Mouse (Mus musculus): ENCODE data around the gene Tmem131l. TPM values are rescaled to one million over a fixed set of nuclear protein-coding genes. Genes with fewer than 3 reads are reported as not detected.
"Not testable (repeated sequence)": the region's sequence is repeated elsewhere in the genome, so short reads cannot be mapped to it uniquely, and the experiment has no call there.

Tmem131l gene
- polyA plus RNA-seq, 1 experiment from 2014 or later = 43.0 TPM

GRCm38 (mm10) chr3:83867026-83867425 lies 172.9 kb downstream of the Tmem131l start:
- not testable (repeated sequence) for H3K27me3 ChIP-seq (replicated peaks); H3K9me3 ChIP-seq (replicated peaks); H3K9ac ChIP-seq (replicated peaks); H3K4me2 ChIP-seq; H3K4me3 ChIP-seq (replicated peaks); H3K27ac ChIP-seq (replicated peaks); H3K36me3 ChIP-seq; H3K4me1 ChIP-seq; ATAC-seq (ENCODE audit: low FRiP score)

- Histone ChIP-seq H3K27me3 (replicated peaks) (no peaks in the 10 kb centered on the region), H3K36me3 (no peaks in the 10 kb centered on the region), H3K9me3 (replicated peaks) (no peaks in the 10 kb centered on the region), H3K4me1 (no peaks in the 10 kb centered on the region), H3K9ac (replicated peaks) (no peak overlapping the region), H3K4me3 (replicated peaks) (no peak overlapping the region), H3K27ac (replicated peaks) (no peak overlapping the region), H3K4me2 (no peak overlapping the region)
- no peak for ATAC-seq (ENCODE audit: low FRiP score)
- WGBS = 89% methylated on average over 2 of the region's 2 CpGs
Observed at GRCm38 (mm10) chr3:83865216-83865615, 174.8 kb downstream of the Tmem131l start.

- no peak for ATAC-seq (ENCODE audit: low FRiP score)
- Histone ChIP-seq H3K27ac (replicated peaks) (no peak overlapping the region), H3K36me3 (no peaks in the 10 kb centered on the region), H3K9me3 (replicated peaks) (no peaks in the 10 kb centered on the region), H3K4me1 (no peaks in the 10 kb centered on the region), H3K4me3 (replicated peaks) (no peak overlapping the region), H3K4me2 (no peak overlapping the region), H3K9ac (replicated peaks) (no peak overlapping the region), H3K27me3 (replicated peaks) (no peaks in the 10 kb centered on the region)
- whole genome bisulfite sequencing = 87% methylated on average over 9 of the region's 9 CpGs
Observed at GRCm38 (mm10) chr3:83864064-83864548, 175.9 kb downstream of the Tmem131l start.

DNA sequence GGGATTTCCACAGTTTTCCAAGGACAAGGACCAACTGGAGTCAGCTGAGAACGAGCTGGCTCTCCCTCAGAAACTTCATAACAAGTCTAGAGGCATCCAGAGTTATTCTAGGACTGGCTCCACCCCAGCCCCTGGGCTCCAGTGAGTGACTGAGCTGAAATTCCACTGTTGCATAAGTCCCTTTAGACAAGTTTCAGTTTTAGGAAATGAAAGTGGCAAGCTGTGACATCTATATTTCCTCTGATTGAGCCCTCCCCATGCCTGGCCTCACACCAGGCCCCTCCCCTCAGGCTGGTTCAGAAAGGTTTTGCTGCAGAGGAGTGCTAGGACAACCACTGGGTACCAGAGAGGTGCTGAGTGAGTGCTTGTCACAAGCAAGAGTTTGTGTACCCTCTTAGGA lies 177.0 kb downstream of the Tmem131l start:
- Histone ChIP-seq H3K27ac (replicated peaks) (no peak overlapping the region), H3K9ac (replicated peaks) (no peak overlapping the region), H3K4me3 (replicated peaks) (no peak overlapping the region), H3K36me3 (no peaks in the 10 kb centered on the region), H3K9me3 (replicated peaks) (no peaks in the 10 kb centered on the region), H3K27me3 (replicated peaks) (no peaks in the 10 kb centered on the region), H3K4me2 (no peak overlapping the region), H3K4me1 (no peaks in the 10 kb centered on the region)
- 67% methylated on average over 1 of the region's 1 CpGs for WGBS
- ATAC-seq (ENCODE audit: low FRiP score) = no peak

GRCm38 (mm10) chr3:83859595-83859994 lies 180.4 kb downstream of the Tmem131l start:
- Histone ChIP-seq H3K36me3 (no peaks in the 10 kb centered on the region), H3K27ac (replicated peaks) (no peak overlapping the region), H3K27me3 (replicated peaks) (no peaks in the 10 kb centered on the region), H3K4me1 (no peaks in the 10 kb centered on the region), H3K9ac (replicated peaks) (no peak overlapping the region), H3K9me3 (replicated peaks) (no peaks in the 10 kb centered on the region), H3K4me3 (replicated peaks) (no peak overlapping the region), H3K4me2 (no peak overlapping the region)
- no peak for ATAC-seq (ENCODE audit: low FRiP score)
- 79% methylated on average over 7 of the region's 7 CpGs for WGBS

GRCm38 (mm10) chr3:83859071-83859470 lies 180.9 kb downstream of the Tmem131l start:
- H3K9ac ChIP-seq (replicated peaks) = no peak overlapping the region
- no peak overlapping the region for H3K4me2 ChIP-seq
- no peak for ATAC-seq (ENCODE audit: low FRiP score)
- no peak overlapping the region for H3K27ac ChIP-seq (replicated peaks)
- WGBS = 82% methylated on average over 3 of the region's 3 CpGs
- no peaks in the 10 kb centered on the region for H3K36me3 ChIP-seq
- no peak overlapping the region for H3K4me3 ChIP-seq (replicated peaks)
- no peaks in the 10 kb centered on the region for H3K27me3 ChIP-seq (replicated peaks)
- no peaks in the 10 kb centered on the region for H3K9me3 ChIP-seq (replicated peaks)
- no peaks in the 10 kb centered on the region for H3K4me1 ChIP-seq

GRCm38 (mm10) chr3:83857621-83858020 lies 182.4 kb downstream of the Tmem131l start:
- no peaks in the 10 kb centered on the region for H3K27me3 ChIP-seq (replicated peaks)
- no peaks in the 10 kb centered on the region for H3K9me3 ChIP-seq (replicated peaks)
- H3K27ac ChIP-seq (replicated peaks) = no peak overlapping the region
- no peak overlapping the region for H3K4me3 ChIP-seq (replicated peaks)
- no peak overlapping the region for H3K9ac ChIP-seq (replicated peaks)
- no peaks in the 10 kb centered on the region for H3K36me3 ChIP-seq
- no peak for ATAC-seq (ENCODE audit: low FRiP score)
- H3K4me1 ChIP-seq = no peaks in the 10 kb centered on the region
- 96% methylated on average over 13 of the region's 13 CpGs for WGBS
- no peak overlapping the region for H3K4me2 ChIP-seq

DNA sequence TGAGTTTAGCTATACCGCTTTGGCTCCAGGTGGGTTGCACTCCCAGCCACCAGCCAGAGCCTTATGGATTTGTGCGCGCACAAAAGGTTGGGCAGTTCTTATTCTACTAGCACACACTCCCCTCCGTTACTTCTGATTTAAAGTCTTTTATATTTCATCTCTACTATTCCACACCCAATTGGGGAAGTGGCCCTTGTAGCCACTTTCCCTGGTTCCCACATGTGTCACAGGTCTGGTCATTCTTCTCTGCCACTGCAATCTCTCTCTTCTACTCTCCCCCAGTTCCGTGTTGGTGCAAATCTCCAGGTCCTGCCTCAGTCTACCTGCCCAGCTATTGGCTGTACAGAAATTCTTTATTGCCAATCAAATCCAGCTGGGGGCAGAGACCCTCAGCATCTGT lies 184.3 kb downstream of the Tmem131l start:
- Histone ChIP-seq H3K4me1 (no peaks in the 10 kb centered on the region), H3K4me2 (no peak overlapping the region), H3K27ac (replicated peaks) (no peak overlapping the region), H3K9ac (replicated peaks) (no peak overlapping the region), H3K9me3 (replicated peaks) (no peaks in the 10 kb centered on the region), H3K4me3 (replicated peaks) (no peak overlapping the region), H3K27me3 (replicated peaks) (no peaks in the 10 kb centered on the region), H3K36me3 (no peaks in the 10 kb centered on the region)
- WGBS = 91% methylated on average over 5 of the region's 5 CpGs
- ATAC-seq (ENCODE audit: low FRiP score) = no peak

DNA sequence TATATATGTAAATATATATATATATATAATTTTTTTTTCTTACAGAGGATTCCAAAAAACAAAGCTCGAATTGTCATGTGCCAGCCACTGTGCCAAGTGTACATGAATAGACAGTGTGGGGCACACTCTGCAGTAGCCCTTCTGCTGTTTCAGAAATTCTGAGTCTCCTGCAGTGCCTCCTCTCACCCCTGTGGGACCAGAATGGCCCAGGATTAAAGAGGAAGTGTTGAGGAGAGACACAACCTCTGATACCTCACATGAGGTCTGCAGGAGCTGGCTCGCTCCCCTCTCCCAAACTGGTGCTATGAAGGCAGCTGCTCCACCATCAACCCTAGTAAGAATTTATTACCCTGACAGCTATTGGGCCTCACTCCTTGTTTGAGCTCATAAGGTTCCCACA lies 190.6 kb downstream of the Tmem131l start:
- 81% methylated on average over 2 of the region's 2 CpGs for WGBS
- no peak for ATAC-seq (ENCODE audit: low FRiP score)

More for the DNA sequence above, 190.6 kb downstream of the Tmem131l start:
- no peak overlapping the region for H3K4me3 ChIP-seq (replicated peaks)
- H3K4me1 ChIP-seq = no peaks in the 10 kb centered on the region
- no peak overlapping the region for H3K4me2 ChIP-seq
- no peak overlapping the region for H3K27ac ChIP-seq (replicated peaks)
- no peaks in the 10 kb centered on the region for H3K27me3 ChIP-seq (replicated peaks)
- no peaks in the 10 kb centered on the region for H3K9me3 ChIP-seq (replicated peaks)
- no peaks in the 10 kb centered on the region for H3K36me3 ChIP-seq
- no peak overlapping the region for H3K9ac ChIP-seq (replicated peaks)

Other genes starting within 250 kb of the Tmem131l start
- gene Tlr2, start 198.4 kb downstream of the Tmem131l start, polyA plus RNA-seq (2015; fragmentation: Nextera tagmentation; extraction: Ambion mirVana) = 1.3 and 2.1 TPM in 2 replicates
- 1.4 and 4.5 TPM in 2 replicates for gene Mnd1, start 115.6 kb upstream of the Tmem131l start, polyA plus RNA-seq (2015; fragmentation: Nextera tagmentation; extraction: Ambion mirVana)
- 1.9 and 2.4 TPM in 2 replicates for gene Gm6525, start 133.9 kb upstream of the Tmem131l start, polyA plus RNA-seq (2015; fragmentation: Nextera tagmentation; extraction: Ambion mirVana)